Mouse (Mus musculus) adrenal gland (tissue): ENCODE data around the gene Dapp1.

Experiments
- intact Hi-C: fragments of 180-260 bp; cut with DNase I; formaldehyde crosslinking; loops from one replicate; pipeline ENCODE4 v1.15.1; 2025
- long read RNA-seq, 2 experiments: library from polyadenylated mRNA; unstranded; transcript quantifications; one replicate each; pipeline ENCODE4 v2.0.0; 2020; ENCODE audit warnings: borderline replicate concordance in 1 of 2; ENCODE audit not compliant: insufficient replicate concordance in 1 of 2

The Dapp1 gene
- long read RNA-seq, experiment 1, partial matches to known transcripts, result 2 of 6 reads
- long read RNA-seq, experiment 1, other reads (novel, unspliced or antisense), result 2 of 6 reads
- long read RNA-seq, experiment 2, partial matches to known transcripts, result 1 of 2 reads
- long read RNA-seq, experiment 2, other reads (novel, unspliced or antisense), result 0 of 2 reads

DNA sequence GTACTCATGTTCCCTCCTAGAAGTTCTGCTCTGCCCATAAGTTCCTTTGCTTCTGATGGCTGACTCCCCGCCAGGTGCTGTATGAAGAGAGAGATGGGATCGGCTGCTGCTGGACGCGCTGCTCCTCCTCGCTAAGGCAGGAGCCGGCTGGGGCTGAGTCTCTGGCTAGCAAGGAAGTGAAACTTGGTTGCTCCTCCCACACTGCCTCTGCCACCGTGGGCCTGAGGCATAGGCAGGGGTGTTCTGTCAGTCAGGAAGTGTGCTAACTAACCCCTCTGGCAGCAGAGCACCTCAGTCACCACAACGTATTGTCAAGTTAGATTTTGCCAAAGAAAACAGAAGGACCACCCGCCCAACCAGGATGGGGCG, at the start of gene Dapp1:
TSS of gene Dapp1 (minus strand) at position 164 of the 369 bp plus-strand sequence.
- intact Hi-C loops, result loop anchor here (10.0 kb wide), 1 partner anchor 117 kb away; the partner anchor contains the start of genes Dnajb14 and H2afz

DNA sequence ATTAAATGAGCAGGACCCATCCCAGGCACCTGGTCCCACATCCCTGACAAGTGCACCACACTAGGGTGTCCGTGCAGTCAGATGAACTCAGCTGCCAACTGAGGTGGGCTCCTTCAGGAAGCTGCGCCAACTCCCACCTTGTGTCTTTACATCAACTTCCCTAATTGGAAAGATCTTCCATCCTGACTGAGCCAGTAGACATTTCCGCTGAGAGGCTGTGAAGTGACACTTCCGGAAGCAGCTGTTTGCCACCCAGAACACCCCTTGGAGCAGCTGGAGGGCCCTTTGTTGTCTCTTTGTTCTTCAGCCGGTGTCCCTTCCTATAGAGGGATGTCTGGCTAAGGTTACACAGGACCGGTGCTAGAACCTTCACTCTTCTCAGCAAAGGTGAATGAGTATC, 49.2 kb upstream of the Dapp1 start:
- intact Hi-C loops, result no loop called here

DNA sequence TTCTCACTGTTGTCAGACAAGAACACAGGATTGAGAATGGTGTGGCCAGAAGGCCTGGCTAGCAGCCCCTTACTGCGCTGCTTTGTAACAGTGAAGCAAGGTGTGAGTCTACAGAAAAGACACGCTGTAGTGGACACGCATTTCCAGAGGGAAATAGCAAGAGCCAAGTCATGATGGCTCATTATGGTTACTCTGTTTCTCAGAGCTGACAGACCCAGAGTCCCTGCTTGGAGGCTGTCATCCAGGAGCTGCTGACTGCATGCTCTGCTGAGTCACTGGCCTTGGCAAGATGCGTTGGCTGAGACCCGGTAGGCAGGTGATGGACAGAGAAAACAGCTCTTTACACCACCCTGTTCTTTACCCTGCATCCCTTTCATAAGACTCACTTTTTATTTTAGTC, 48.0 kb upstream of the Dapp1 start:
- intact Hi-C loops, result no loop called here

DNA sequence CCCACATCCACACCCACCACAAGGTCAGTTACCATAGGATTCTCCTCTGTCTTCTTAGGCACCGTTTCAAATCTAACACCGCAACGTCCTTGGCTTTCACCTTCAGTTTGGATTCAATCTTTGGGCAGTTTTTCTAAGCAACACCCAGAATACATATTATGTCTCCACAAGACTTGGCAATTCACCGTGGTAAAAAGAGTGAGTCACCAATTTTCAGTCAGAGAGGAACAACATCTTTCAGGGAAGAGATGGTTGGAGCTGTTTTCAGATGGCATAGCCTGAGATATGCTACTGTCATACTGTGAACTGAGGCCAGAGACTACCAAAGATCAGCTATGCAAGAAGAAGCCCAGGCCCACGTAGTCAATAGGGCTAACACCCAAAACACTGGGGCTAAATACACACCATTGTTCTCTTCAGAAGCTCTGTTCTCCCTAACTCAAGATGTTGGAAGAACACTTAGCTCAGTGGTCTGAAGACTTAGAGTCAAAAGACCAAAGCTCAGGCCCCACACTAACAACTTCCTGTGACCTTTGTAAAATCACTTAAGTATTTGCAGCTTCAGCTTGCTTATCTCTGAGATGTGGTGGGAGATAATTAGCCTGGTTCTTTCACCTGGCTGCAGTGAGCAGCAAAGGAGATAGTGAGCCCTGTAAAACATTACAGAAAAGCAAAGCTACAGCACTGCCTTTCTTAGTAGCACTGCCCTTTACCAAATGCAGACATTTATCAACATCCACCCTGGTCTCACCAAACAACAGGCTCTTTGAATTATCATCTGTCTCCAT, 46.4 kb upstream of the Dapp1 start:
- intact Hi-C loops, result no loop called here

DNA sequence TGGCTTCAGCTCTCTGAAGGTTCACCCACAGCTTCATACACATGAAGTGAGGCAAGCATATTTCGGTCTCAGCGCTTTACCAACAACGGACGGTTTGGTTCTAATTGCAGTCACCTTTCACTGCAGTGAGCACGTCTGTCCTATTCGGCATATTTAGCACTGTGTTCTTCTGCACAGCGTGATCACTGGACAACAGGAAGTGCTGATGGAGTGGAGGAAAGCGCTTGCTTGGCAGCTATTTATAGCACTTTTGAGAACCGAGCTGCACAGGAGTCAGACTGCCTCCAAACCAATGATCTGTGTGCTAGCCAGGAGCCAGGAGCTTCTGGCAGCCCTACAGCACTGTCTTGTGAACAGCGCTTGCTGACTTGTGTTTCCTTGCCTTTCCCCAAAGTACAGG, 44.9 kb upstream of the Dapp1 start:
- intact Hi-C loops, result no loop called here

DNA sequence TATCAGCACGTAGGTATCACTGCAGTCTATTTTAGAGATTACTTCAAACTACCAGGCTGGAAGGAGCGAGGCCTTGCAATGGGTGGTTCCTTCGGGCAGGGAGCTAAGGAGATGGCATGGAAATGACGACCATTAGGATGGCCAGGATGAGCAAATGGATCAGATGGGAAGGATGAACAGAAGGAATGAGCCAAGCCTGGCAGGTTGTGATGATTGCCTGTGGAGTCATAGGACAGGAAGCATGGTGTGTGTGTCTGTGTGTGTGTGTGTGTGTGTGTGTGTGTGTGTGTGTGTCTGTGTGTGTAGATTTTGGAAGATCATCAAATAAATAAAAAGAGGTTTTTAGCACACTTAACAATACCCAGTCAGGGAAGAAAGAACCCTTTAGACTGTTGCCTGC, 41.3 kb upstream of the Dapp1 start:
- intact Hi-C loops, result no loop called here

DNA sequence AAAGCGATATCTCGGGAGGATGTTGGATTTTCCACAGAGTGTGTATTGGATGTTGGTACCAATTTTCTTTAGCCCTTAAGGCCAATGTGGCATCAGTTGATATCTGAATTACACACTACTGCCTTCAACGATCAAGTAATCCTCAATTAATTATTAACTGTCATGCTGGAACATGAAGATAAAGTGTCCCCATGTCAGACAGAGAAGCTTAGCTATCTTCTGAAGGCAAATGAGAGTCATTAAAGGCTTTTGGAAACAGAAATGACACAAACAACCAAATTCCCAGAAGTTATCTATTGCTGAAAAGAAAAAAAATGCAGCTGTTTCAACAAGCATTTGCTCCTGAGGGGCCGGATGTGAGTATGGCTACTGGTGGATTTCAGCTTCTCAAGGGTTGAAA, 40.7 kb upstream of the Dapp1 start:
- intact Hi-C loops, result no loop called here

DNA sequence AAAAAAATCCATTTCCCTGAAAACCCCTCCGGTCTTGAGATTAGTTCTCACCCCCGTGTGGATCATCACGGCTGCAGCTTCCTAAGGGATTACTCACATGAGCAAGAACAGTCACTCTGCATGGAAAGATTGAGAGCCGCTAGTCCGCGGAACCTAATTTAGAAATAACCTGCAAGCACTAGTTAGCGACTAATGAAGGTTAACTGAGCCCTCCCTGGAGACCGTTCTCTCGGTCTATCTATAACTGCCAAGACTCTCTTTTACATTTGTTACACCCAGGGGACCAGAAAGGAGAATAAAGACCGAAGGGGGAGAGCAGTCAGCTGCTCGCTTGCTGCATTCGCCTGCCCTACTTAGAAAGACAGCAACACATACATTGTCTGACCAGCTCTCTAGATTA, 35.5 kb upstream of the Dapp1 start:
- intact Hi-C loops, result no loop called here

DNA sequence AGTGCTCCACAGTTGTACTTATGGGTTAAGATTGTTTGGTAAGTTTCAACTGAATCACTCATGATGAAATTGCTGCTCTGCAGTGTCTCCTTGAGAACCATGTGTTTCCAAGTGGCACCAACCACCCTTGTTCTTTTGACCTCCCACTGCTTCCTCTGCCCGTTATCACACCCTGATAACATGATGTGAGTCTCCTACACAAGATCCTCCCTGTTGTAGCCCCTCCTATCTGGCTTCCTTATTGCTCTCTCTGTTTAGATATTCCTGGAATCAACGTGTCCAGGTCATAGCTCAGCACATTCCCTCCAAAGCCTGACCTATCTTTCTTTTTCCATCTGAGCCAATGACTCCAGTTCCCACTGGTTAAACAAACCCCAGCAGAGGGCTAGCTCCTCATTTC, 33.4 kb upstream of the Dapp1 start:
- intact Hi-C loops, result no loop called here

DNA sequence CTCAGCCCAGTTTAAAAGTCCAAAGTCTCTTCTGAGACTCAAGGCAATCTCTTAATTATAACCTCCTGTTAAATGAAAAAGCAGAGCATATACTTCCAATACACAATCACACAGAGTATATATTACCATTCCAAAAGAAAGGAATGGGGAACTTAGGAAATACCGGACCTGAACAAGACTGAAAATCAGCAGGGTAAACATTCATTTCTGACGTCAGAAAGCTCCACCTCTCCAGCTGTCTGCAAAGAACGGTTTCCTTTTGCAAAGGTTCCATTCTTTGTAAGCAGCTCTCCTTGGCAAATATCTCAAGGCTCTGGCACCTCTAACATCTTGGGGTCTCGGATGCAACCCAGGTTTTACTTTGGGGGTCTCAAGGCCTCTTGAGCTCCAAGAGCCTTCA, 31.0 kb upstream of the Dapp1 start:
- intact Hi-C loops, result no loop called here

DNA sequence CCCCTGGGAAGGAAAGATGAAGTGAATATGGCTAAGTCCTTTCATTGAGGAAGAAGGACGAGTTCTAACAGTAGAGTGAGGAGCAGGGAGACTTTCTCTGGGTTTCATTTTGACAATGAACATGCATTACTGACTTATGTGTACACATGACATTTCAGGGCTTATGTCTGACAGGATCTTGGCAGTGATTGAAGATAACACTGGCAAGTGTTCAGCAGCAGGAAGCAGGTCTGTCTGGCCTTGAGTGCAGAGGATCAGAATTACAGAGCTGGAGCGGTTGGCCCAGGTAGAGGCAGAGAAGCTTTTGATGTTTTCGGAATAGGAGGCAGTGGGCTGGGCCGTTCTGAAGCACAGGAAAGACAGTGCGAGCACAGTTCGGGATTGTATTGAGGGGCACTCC, 26.8 kb upstream of the Dapp1 start:
- intact Hi-C loops, result no loop called here

DNA sequence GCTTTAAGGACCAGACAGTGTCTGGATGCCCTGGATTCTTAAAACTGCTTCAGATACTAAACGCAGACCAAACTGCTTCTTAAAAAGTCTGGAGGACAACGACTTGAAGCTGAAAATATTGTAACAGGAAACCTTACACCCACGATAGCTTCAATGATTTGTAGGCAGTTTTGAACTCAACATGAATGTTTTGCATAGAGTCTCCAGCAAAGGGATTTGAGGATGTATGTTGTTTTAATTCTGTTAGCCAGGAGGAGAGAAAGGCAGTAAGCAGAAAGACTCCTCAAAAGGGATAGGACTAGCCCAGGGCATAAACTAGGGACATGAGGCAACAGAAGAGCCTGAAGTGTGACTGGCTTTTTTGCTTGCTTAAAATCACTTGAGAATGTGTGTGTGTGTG, 25.6 kb upstream of the Dapp1 start:
- intact Hi-C loops, result no loop called here

DNA sequence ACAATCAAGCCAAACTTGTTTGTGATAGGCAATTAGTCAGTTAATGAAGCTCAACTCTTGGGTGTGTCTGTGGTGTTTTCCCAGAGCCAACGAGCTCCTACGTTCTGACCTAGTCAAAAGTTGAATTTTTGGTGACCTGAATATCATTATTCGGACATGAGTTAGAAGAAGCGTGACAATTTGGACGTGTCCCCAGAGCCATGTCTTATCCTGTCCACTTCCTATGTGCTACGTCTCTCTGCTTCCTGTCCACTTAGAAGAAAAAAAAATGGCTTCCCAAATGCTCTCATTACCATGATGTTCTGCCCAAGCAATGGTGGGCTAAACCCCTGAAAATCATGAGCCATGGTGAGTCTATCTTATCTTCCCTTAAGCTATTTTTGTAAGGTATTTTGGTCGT, 21.9 kb upstream of the Dapp1 start:
- intact Hi-C loops, result no loop called here

DNA sequence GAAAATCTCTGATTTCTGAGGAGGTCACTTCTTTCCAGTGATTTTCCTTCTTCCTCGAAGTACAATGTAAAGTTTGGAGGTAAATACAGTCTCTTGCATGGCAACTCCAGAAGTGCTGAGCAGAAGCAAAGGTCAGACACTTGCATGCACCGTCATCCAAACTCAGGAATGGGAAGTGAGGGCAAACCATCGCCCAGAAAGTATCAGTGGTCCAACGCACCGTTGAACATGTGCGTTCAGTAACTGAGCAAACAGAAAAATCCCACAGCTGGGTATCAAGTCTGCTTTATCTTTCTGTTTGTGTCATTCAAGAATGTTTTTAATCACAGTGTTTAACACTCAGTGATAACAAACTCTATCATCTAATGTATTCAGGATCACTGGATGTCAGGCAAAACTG, 21.2 kb upstream of the Dapp1 start:
- intact Hi-C loops, result no loop called here

DNA sequence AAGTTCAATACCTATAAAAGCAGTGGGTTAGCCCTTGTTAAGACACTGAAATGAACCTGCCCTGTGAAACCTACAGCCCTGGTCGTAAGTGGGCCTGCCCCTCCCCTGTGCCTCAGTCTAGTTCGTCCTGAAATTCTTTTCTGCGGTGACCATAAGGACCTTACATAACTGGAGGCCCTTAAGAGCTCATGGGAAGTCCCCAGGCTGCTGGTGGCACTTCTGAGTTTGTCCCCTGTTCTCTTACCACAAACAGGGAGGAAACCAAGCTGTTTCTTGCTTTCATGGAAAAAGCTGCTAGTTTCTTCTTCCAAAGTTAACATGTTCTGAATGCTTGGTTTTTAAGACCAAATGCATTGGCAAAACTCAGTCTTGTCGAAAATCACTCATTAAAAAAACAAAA, 20.5 kb upstream of the Dapp1 start:
- intact Hi-C loops, result no loop called here

DNA sequence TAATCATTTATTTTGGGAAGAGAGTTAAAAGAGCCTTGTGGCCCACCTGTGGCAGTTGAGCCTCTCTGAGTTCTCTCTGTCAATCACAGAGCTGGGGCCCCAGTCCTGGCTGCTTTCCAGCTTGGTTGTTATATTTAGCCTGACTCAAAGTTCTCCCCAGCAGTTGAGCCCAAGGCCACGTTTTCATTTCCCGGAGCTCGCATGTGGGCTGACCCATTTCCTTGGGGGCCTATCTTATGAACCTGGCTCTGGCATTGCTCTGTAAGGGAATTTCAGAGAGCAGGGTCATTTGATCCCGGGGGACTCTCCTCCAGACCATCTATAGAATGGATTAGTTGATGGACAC, 19.4 kb upstream of the Dapp1 start:
- intact Hi-C loops, result no loop called here

DNA sequence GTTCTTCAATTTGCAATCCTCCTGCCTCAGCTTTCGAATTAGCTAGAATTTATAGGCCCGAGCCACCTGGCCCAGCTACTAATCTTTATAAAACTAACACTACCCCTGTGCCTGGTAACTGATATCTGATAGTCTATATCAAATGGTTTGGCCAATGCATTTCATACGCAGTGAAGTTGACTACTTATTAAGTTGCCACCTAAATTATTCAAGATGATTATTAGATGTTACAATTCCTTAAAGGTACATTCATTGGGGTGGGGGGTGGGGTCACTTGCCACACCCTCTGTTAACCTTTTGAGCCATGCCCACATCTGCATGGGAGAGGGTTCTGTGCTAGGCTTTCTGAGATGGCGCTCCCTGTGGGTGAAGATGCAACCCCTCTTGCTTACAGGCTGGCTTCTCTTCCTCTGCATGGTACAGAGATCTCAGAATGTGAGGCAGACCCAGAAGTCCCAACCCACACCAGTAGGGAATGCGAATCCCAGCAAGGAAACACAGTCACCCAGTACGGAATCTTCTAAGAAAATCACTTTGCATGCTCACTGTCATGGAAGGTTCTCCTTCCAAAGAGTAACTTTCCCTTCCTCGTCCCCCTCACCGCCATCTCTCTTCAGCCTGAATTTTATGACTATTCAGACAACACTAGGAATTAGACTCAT, 18.8 kb upstream of the Dapp1 start:
- intact Hi-C loops, result no loop called here

DNA sequence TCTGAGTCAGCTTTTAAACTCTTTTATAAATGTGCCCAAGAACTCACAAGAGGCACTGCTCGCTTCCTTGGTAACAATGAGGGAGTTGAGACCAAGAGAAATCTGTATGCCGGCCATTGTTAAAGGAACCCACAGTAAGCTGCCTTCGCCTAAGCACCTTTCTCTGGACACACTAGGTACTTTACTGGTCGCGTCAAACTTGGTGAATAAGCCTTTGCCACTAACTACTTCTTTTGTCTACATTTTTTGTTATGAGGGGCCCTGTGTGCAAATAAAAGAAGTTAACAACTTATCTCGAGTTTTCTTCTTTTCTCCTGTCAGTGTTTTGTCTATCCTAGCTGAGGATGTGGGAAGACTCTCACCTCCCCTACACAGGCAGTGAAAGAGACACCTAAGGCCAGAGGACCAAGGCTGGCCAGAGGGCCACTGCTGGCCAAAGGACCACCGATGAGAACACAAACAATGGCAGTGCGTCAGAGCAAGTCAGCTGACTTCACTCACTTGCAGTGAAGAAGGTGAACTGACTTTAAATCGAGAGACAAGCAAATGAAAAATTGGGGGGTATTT, 18.0 kb upstream of the Dapp1 start:
- intact Hi-C loops, result no loop called here

DNA sequence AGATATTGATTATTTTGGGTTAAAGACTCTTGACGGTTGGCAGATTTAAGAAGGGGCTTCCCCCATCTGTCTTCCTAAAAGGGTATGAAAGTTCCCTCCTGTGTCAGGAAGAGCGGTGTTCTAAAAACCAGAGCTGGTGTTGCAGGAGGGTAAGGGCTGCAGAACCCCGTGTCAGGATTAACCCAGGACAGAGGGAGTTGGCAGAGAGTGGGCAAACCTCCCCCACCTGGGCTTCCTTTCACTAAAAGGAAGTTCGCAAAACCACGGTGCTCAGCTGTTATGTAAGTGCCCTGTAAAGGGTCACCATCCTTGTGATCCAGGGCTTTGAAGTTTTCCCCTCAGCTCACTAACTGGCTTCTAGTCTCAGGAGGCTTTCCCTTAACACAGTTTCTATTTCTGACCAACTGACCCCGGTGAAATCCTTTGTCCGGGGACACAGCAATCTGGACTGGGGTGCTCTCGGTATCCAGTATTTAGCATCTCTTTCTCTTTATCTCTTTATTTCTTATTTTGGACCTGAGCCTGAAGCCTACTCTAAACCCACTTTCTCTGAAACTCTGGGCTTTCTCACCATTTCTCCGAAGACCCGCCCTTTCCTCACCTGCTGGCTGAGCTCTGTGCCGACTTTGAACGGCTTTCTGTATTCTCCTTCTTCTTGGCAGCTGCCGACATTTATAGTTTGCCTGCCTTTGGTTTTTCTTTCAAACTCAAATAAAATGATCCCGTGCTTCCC, 17.3 kb upstream of the Dapp1 start:
- intact Hi-C loops, result no loop called here

DNA sequence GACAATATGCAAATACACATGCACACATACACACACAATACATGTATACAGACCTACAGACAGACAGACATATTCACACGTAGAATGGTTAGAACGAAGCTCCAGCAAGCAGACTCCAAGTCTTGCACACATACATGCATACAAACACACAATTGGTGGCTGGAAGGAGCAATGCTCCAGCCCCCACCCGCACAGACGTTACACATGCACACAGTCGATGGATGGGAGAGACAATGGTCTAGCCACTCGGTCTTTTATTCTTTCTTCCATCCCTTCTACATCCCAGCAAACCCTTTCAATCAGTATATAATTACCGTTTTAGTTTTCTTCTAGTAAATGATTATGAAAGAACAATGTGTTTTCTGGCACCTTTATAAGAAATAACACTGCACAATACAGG, 14.1 kb upstream of the Dapp1 start:
- intact Hi-C loops, result no loop called here

DNA sequence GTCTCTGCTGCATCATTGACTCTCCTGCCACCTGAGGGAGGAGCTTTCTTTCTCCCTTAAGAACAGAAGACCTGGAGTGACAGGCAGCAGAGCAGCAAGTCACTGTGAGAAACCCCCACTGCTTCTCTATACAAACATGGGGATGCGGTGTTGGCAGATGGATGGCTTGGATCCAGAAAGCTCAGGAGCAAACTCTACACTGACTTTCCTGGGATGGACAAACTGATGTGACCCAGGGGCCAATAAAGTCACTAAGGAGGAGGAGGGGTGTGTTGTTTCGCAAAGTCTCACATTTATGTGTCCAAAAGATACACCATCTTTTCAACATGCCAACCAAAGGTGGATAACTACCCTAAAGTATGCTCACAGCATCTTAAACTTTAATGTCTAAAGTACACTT, 12.9 kb upstream of the Dapp1 start:
- intact Hi-C loops, result loop anchor here (5.0 kb wide), 1 partner anchor 217 kb away; no protein-coding TSS in a partner anchor

DNA sequence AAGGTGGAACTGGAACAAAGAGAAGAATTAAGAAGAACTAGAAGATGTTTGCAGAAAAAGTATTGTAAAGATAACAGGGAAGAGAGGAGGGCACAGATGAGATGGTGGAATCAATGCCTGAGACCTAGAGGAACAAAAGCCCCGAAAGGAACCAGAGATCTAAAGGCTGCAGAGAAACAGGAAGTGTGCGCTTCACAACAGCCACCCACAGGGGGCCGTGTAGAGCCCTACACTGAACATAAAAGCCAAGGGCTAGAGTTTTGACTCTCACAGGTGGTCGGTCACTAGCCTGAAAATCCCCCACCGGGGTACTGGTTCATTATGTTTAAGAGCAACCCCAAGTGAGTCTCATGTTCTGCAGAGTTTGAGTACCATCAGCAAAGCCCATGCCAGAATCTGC, 11.0 kb upstream of the Dapp1 start:
- intact Hi-C loops, result loop anchor here (5.0 kb wide), 1 partner anchor 215 kb away; no protein-coding TSS in a partner anchor
